Mouse (Mus musculus) layer of hippocampus, adult 2 months (tissue): ENCODE measurements around the gene Synrg. TPM values are rescaled to one million over a fixed set of nuclear protein-coding genes. Genes with fewer than 3 reads are reported as not detected.
A peak's percentile ranks its signal among the peaks of the same experiment; 100 is the strongest.

Source experiments
- DNase-seq, 2 experiments: peaks; one replicate each; pipeline ENCODE4 v3.0.0; 2022; ENCODE audit warnings: low spot score in 2 of 2
- H3K27ac ChIP-seq: fragments of 200-600 bp; 2 replicates; pipeline ENCODE4 v1.8.1; 2022
- H3K4me3 ChIP-seq: fragments of 200-600 bp; 2 replicates; pipeline ENCODE4 v1.8.1; 2022; ENCODE audit warnings: mild to moderate bottlenecking
- CTCF ChIP-seq: fragments of 200-600 bp; conservative IDR thresholded peaks from 2 replicates; pipeline ENCODE4 v1.8.1; 2022; ENCODE audit warnings: antibody characterized with exemption, mild to moderate bottlenecking, moderate library complexity
- total RNA-seq, 2 experiments: library from RNA; stranded (reverse); gene quantifications; 2 replicates each; pipeline ENCODE4 v1.2.3; 2021

The Synrg gene
- total RNA-seq, 2 experiments from 2014 or later: 68.2 to 72.1 TPM

DNA sequence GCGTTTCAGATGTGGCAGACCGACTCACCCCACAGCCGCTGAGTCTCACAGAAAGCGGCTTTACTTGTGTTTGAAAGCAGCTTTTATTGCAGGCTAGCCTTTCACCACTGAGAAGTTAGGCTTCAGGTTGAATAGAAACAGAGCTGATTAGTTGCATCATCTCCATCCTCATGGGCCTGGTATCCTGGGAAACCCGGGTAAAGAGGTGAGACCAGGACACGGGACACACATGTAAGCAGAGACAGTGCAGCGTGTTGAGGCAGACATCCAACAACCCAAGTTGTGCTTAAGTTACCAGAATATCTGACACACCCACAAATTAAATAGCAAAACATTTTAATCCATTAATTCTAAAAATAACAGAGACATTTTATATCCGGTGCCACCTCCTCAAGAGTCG is 114.4 kb downstream of the Synrg start:
- DNase-seq: no peak
- TF ChIP-seq CTCF: no peak
- H3K4me3 ChIP-seq: no peak overlapping the region
- peak overlapping the region; percentile 43; the same call in 1 of the 2 replicates for H3K27ac ChIP-seq

- Histone ChIP-seq H3K27ac (no peak overlapping the region), H3K4me3 (no peak overlapping the region)
- no peak for DNase-seq
- TF ChIP-seq CTCF: no peak
Measured at GRCm38 (mm10) chr11:84079361-84079760, 115.1 kb downstream of the Synrg start.

GRCm38 (mm10) chr11:84079887-84080286 is 115.7 kb downstream of the Synrg start:
- no peak for TF ChIP-seq CTCF
- H3K4me3 ChIP-seq: no peak overlapping the region
- DNase-seq: no peak
- no peak overlapping the region for H3K27ac ChIP-seq

GRCm38 (mm10) chr11:84080327-84080726 is 116.1 kb downstream of the Synrg start:
- DNase-seq: no peak
- no peak for TF ChIP-seq CTCF
- Histone ChIP-seq H3K27ac (no peak overlapping the region), H3K4me3 (no peak overlapping the region)

DNA sequence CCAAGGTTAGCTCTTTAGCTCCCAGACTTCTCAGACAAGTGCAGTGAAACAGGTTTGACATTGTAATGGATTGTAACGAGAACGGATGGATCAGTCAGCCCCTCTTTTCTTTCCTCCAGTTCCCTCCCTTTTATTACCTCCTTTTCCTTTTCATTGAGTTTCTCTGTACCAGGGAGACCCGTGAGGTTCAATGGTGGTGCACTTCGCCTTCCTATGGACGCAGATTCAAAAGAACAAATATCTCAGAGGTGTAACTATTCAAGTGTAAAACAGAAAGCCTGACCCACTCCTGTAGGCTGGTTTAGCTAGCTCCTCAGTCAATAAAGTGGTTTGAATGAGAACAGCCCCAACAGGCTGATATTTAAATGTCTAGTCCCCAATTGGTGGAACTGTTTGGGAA is 117.7 kb downstream of the Synrg start:
- Histone ChIP-seq H3K27ac (no peak overlapping the region), H3K4me3 (no peak overlapping the region)
- DNase-seq: no peak
- TF ChIP-seq CTCF: no peak

- Histone ChIP-seq H3K27ac (no peak overlapping the region), H3K4me3 (no peak overlapping the region)
- no peak for DNase-seq
- no peak for TF ChIP-seq CTCF
Measured at GRCm38 (mm10) chr11:84090572-84090971, 126.3 kb downstream of the Synrg start.

Other genes starting within 250 kb of the Synrg start
- not detected for gene Wfdc21, start 217.5 kb upstream of the Synrg start, total RNA-seq
- gene Heatr6, start 210.7 kb upstream of the Synrg start, total RNA-seq: 10 to 100 TPM; 17.3 to 18.9 TPM
- gene Hnf1b, start 114.4 kb upstream of the Synrg start, total RNA-seq: under 1 TPM; 0.15 to 0.22 TPM
- 10 to 100 TPM; 13.0 to 15.6 TPM for gene Ddx52, start 22.4 kb upstream of the Synrg start, total RNA-seq
- 10 to 100 TPM; 30.9 to 36.3 TPM for gene Dusp14, start 104.8 kb downstream of the Synrg start, total RNA-seq
- 10 to 100 TPM; 33.0 to 33.8 TPM for gene Tada2a, start 165.2 kb downstream of the Synrg start, total RNA-seq
- 10 to 100 TPM; 66.7 to 69.6 TPM for gene Acaca, start 165.2 kb downstream of the Synrg start, total RNA-seq
- gene Gm11437, start 203.0 kb downstream of the Synrg start, total RNA-seq: not detected